Mouse (Mus musculus): Measurements from ENCODE around the gene H2afy2.

DNA sequence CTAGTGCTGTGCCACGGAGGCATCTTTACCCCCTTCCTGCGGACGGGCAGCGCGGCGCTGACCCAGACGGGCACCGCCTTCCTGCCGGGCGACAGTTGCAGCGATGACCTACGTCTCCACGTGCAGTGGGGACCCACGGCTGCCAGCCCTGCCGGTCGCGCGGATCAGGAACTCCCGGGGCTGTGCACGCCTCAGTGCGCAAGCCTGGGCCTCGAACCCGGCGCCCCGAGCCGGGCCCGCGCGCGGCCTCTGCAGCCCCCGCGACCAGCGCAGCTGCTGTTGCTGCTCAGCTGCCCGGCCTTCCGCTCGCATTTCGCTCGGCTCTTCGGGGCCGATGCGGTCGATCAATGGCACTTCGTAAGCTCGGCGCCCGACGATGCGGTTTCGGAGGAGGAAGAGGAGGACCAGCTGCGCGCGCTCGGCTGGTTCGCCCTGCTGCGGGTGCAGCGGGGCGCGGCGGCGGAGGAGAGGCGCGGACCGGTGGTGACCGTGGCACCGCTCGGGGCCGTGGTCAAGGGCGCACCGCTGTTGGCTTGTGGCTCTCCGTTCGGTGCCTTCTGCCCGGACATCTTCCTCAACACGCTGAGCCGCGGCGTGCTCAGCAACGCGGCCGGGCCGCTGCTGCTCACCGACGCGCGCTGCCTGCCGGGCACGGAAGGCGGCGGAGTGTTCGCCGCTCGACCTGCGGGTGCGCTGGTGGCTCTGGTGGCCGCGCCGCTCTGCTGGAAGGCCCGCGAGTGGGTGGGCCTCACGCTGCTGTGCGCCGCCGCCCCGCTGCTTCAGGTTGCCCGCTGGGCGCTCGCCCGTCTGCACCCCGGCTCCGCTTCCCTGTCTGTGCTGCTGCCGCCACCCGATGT is 88.0 kb downstream of the H2afy2 start:
- TF ChIP-seq CTCF (IDR thresholded peaks at IDR 0.05) (0 out of 2 replicates have a peak, but pooled peaks have one; percentile 1), EP300 (IDR thresholded peaks at IDR 0.05) (no peak)

All from lung, postnatal 0 days (tissue).